ENCODE assay signal across 1 mouse cellular context in the genomic region with DNA sequence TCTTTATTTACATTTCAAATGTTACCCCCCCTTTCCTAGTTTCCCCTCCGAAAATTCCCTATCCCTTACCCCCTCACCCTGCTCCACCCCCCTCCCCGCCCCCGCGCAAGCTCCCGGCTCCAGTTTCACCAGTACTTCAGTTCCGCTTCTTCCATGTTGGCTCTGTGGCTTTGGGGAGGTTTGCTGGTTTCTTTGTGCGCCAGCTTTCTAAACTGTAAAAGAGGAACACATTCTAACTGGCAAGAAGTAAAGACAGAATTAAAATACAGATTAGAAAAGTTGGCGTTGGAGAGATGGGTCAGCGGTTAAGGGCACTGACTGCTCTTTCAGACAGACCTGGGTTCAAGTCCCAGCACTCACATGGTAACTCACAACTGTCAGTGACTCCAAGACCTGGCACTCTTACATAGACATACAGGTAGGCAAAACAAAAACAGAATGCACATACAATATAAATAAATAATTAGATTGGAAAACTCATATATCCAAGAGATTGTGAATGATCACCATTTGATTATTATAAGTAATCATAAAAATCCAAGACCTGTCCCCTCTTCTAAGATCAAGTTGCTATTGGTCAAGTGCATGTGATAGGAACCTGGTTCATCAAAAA.
TF ChIP-seq lines count a peak whose summit lies in the region.

No protein-coding gene starts in this region.

TF ChIP-seq in MEL, 35 proteins besides CTCF, POLR2A, EP300 and RAD21 (continued from another document):
- peak; percentile 51 for TF ChIP-seq NRF1 (IDR thresholded peaks at IDR 0.05; ENCODE audit: insufficient read depth, low read depth, low read length, poor library complexity, severe bottlenecking)
- TF ChIP-seq ETS1 (IDR thresholded peaks at IDR 0.05; ENCODE audit: low read depth, low read length) = peak; percentile 91
- TF ChIP-seq RCOR1 (IDR thresholded peaks at IDR 0.05; ENCODE audit: low read depth, low read length) = peak; percentile 93
- no peak for TF ChIP-seq POLR2AphosphoS2 (IDR thresholded peaks at IDR 0.05; ENCODE audit: low read length)
- no peak for TF ChIP-seq BHLHE40 (IDR thresholded peaks at IDR 0.05; ENCODE audit: borderline replicate concordance, low read depth, low read length)
- TF ChIP-seq SIN3A (IDR thresholded peaks at IDR 0.05; ENCODE audit: low read length) = peak; percentile 80
- TF ChIP-seq TBP (IDR thresholded peaks at IDR 0.05; ENCODE audit: low read depth, low read length) = peak; percentile 96
- peak; percentile 93 for TF ChIP-seq MAZ (IDR thresholded peaks at IDR 0.05; ENCODE audit: low read depth, low read length)
- TF ChIP-seq ZMIZ1 (IDR thresholded peaks at IDR 0.05; ENCODE audit: low read depth, low read length) = no peak
- peak; percentile 88; the same call in 1 of the 2 replicates for TF ChIP-seq CHD1 (IDR thresholded peaks at IDR 0.05; ENCODE audit: low read depth, low read length)
- TF ChIP-seq ELF1 (IDR thresholded peaks at IDR 0.05; ENCODE audit: low read depth, low read length) = no peak
- TF ChIP-seq MAFK (IDR thresholded peaks at IDR 0.05; ENCODE audit: borderline replicate concordance, low read depth, low read length) = peak; percentile 30; the same call in 1 of the 2 replicates
